Mouse (Mus musculus): Measurements from ENCODE around the gene Spaca7.

DNA sequence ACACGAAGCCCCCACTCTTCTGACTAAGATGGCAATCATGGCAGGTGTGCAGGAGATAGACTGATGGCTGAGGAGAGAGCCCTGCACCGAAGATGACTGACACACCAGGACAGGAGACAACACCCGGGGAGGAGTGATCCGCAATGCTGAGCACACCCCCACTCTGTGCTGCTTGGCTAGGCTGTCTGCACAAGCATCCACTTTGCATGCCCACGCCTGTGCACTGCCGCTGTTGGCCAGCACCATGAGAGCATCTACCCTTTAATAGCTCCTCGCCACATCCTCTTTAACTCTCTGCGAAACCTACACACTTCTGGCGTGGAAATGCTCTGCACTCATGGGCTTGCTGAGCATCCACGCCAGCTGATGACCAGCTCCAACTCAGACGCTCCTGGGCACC, 65.6 kb downstream of the Spaca7 start:
- TF ChIP-seq POLR2A (IDR thresholded peaks at IDR 0.05; ENCODE audit: extremely low read depth, insufficient read depth, low read length) (no peak), CTCF (IDR thresholded peaks at IDR 0.05; ENCODE audit: extremely low read depth, insufficient read depth, low read length) (no peak)

Measured in cortical plate, adult 2 months (tissue).